Mouse (Mus musculus): ENCODE data around the gene Hunk. TPM values are rescaled to one million over a fixed set of nuclear protein-coding genes. Genes with fewer than 3 reads are reported as not detected.
A peak's percentile ranks its signal among the peaks of the same experiment; 100 is the strongest.

Hunk gene
- polyA plus RNA-seq (2012; rRNA removed), result 2.7 and 2.9 TPM in 2 replicates

GRCm38 (mm10) chr16:90385688-90386513, at the start of gene Hunk:
Gene Hunk, plus strand, starts transcription at chr16:90386013.
- Histone ChIP-seq H3K27me3 (ENCODE audit: control insufficient read depth, insufficient read depth, low read length) (peaks cover 18% of the 10 kb centered on the region), H3K36me3 (ENCODE audit: control insufficient read depth, insufficient read depth, low read length) (no peaks in the 10 kb centered on the region), H3K4me3 (ENCODE audit: control insufficient read depth, insufficient read depth, low read length) (peak within 1 kb of the TSS; percentile 39), H3K4me1 (replicated peaks; ENCODE audit: control insufficient read depth, insufficient read depth, low read length) (peaks cover 5% of the 10 kb centered on the region), H3K27ac (ENCODE audit: control insufficient read depth, insufficient read depth, low read length) (no peak within 1 kb of the TSS)
- WGBS, result 2% methylated on average over 100 of the region's 101 CpGs
- TF ChIP-seq CTCF (IDR thresholded peaks at IDR 0.05; ENCODE audit: borderline replicate concordance, control insufficient read depth, extremely low read depth, insufficient read depth, low read length, poor library complexity) (no peak), POLR2A (IDR thresholded peaks at IDR 0.05; ENCODE audit: control insufficient read depth, extremely low read depth, insufficient read depth, low read length, poor library complexity) (no peak)
- peak; percentile 27 for DNase-seq

- H3K36me3 ChIP-seq (ENCODE audit: control insufficient read depth, insufficient read depth, low read length), result no peaks in the 10 kb centered on the region
- no peak overlapping the region for H3K27ac ChIP-seq (ENCODE audit: control insufficient read depth, insufficient read depth, low read length)
- WGBS, result 91% methylated on average over 6 of the region's 6 CpGs
- H3K4me3 ChIP-seq (ENCODE audit: control insufficient read depth, insufficient read depth, low read length), result no peak overlapping the region
- TF ChIP-seq CTCF (IDR thresholded peaks at IDR 0.05; ENCODE audit: borderline replicate concordance, control insufficient read depth, extremely low read depth, insufficient read depth, low read length, poor library complexity), result no peak
- no peak for TF ChIP-seq POLR2A (IDR thresholded peaks at IDR 0.05; ENCODE audit: control insufficient read depth, extremely low read depth, insufficient read depth, low read length, poor library complexity)
- no peaks in the 10 kb centered on the region for H3K27me3 ChIP-seq (ENCODE audit: control insufficient read depth, insufficient read depth, low read length)
- no peak for DNase-seq
- peaks cover 3% of the 10 kb centered on the region for H3K4me1 ChIP-seq (replicated peaks; ENCODE audit: control insufficient read depth, insufficient read depth, low read length)
Observed at GRCm38 (mm10) chr16:90339026-90339425, 46.8 kb upstream of the Hunk start.

- Histone ChIP-seq H3K4me1 (replicated peaks; ENCODE audit: control insufficient read depth, insufficient read depth, low read length) (no peaks in the 10 kb centered on the region), H3K36me3 (ENCODE audit: control insufficient read depth, insufficient read depth, low read length) (no peaks in the 10 kb centered on the region), H3K27me3 (ENCODE audit: control insufficient read depth, insufficient read depth, low read length) (no peaks in the 10 kb centered on the region), H3K4me3 (ENCODE audit: control insufficient read depth, insufficient read depth, low read length) (no peak overlapping the region), H3K27ac (ENCODE audit: control insufficient read depth, insufficient read depth, low read length) (no peak overlapping the region)
- no peak for TF ChIP-seq POLR2A (IDR thresholded peaks at IDR 0.05; ENCODE audit: control insufficient read depth, extremely low read depth, insufficient read depth, low read length, poor library complexity)
- no peak for TF ChIP-seq CTCF (IDR thresholded peaks at IDR 0.05; ENCODE audit: borderline replicate concordance, control insufficient read depth, extremely low read depth, insufficient read depth, low read length, poor library complexity)
- 79% methylated on average over 5 of the region's 5 CpGs for WGBS
- no peak for DNase-seq
Observed at GRCm38 (mm10) chr16:90341086-90341485, 44.7 kb upstream of the Hunk start.

GRCm38 (mm10) chr16:90349700-90350548, 35.9 kb upstream of the Hunk start:
- 29% methylated on average over 13 of the region's 13 CpGs for WGBS
- DNase-seq, result peak; percentile 55
- H3K27ac ChIP-seq (ENCODE audit: control insufficient read depth, insufficient read depth, low read length), result no peak overlapping the region

GRCm38 (mm10) chr16:90351726-90352125, 34.1 kb upstream of the Hunk start:
- Histone ChIP-seq H3K36me3 (ENCODE audit: control insufficient read depth, insufficient read depth, low read length) (no peaks in the 10 kb centered on the region), H3K4me3 (ENCODE audit: control insufficient read depth, insufficient read depth, low read length) (no peak overlapping the region), H3K27ac (ENCODE audit: control insufficient read depth, insufficient read depth, low read length) (no peak overlapping the region), H3K27me3 (ENCODE audit: control insufficient read depth, insufficient read depth, low read length) (no peaks in the 10 kb centered on the region), H3K4me1 (replicated peaks; ENCODE audit: control insufficient read depth, insufficient read depth, low read length) (no peaks in the 10 kb centered on the region)
- TF ChIP-seq CTCF (IDR thresholded peaks at IDR 0.05; ENCODE audit: borderline replicate concordance, control insufficient read depth, extremely low read depth, insufficient read depth, low read length, poor library complexity) (no peak), POLR2A (IDR thresholded peaks at IDR 0.05; ENCODE audit: control insufficient read depth, extremely low read depth, insufficient read depth, low read length, poor library complexity) (no peak)
- 82% methylated on average over 8 of the region's 8 CpGs for WGBS
- DNase-seq, result no peak

More at GRCm38 (mm10) chr16:90349700-90350548, 35.9 kb upstream of the Hunk start:
- Histone ChIP-seq H3K4me3 (ENCODE audit: control insufficient read depth, insufficient read depth, low read length) (no peak overlapping the region), H3K36me3 (ENCODE audit: control insufficient read depth, insufficient read depth, low read length) (no peaks in the 10 kb centered on the region), H3K4me1 (replicated peaks; ENCODE audit: control insufficient read depth, insufficient read depth, low read length) (no peaks in the 10 kb centered on the region), H3K27me3 (ENCODE audit: control insufficient read depth, insufficient read depth, low read length) (no peaks in the 10 kb centered on the region)
- peak; percentile 21; the same call in 1 of the 2 replicates for TF ChIP-seq CTCF (IDR thresholded peaks at IDR 0.05; ENCODE audit: borderline replicate concordance, control insufficient read depth, extremely low read depth, insufficient read depth, low read length, poor library complexity)
- TF ChIP-seq POLR2A (IDR thresholded peaks at IDR 0.05; ENCODE audit: control insufficient read depth, extremely low read depth, insufficient read depth, low read length, poor library complexity), result no peak

- H3K4me3 ChIP-seq (ENCODE audit: control insufficient read depth, insufficient read depth, low read length), result no peak overlapping the region
- no peak for TF ChIP-seq POLR2A (IDR thresholded peaks at IDR 0.05; ENCODE audit: control insufficient read depth, extremely low read depth, insufficient read depth, low read length, poor library complexity)
- TF ChIP-seq CTCF (IDR thresholded peaks at IDR 0.05; ENCODE audit: borderline replicate concordance, control insufficient read depth, extremely low read depth, insufficient read depth, low read length, poor library complexity), result no peak
- H3K36me3 ChIP-seq (ENCODE audit: control insufficient read depth, insufficient read depth, low read length), result no peaks in the 10 kb centered on the region
- H3K27me3 ChIP-seq (ENCODE audit: control insufficient read depth, insufficient read depth, low read length), result no peaks in the 10 kb centered on the region
- no peaks in the 10 kb centered on the region for H3K4me1 ChIP-seq (replicated peaks; ENCODE audit: control insufficient read depth, insufficient read depth, low read length)
- H3K27ac ChIP-seq (ENCODE audit: control insufficient read depth, insufficient read depth, low read length), result no peak overlapping the region
- 83% methylated on average over 6 of the region's 6 CpGs for WGBS
- DNase-seq, result no peak
Observed at GRCm38 (mm10) chr16:90352691-90353090, 33.1 kb upstream of the Hunk start.

All from thymus, adult 2 months (tissue).